Mouse (Mus musculus) heart, postnatal 14 days (tissue): ENCODE results near the gene Nusap1. TPM values are rescaled to one million over a fixed set of nuclear protein-coding genes. Genes with fewer than 3 reads are reported as not detected.

ENCODE experiments used
- total RNA-seq, 2 experiments: library from RNA; stranded (reverse); gene quantifications; 2 replicates each; pipeline ENCODE4 v1.2.3; 2021

Gene Nusap1
- total RNA-seq, 2 experiments from 2014 or later = 3.6 to 6.4 TPM

Other genes with a start within 250 kb of the Nusap1 start
- gene Ino80, start 140.6 kb upstream of the Nusap1 start, total RNA-seq = 10 to 100 TPM; 11.8 TPM
- under 1 TPM; 0.07 to 0.10 TPM for gene Exd1, start 70.7 kb upstream of the Nusap1 start, total RNA-seq
- gene Chp1, start 70.6 kb upstream of the Nusap1 start, total RNA-seq = 10 to 100 TPM; 90.3 to 91.6 TPM
- gene Oip5, start 171 bp downstream of the Nusap1 start, total RNA-seq = 1 to 10 TPM in 1 of 2 experiments, under 1 TPM in 1; 0.74 to 1.6 TPM
- 10 to 100 TPM; 59.2 to 64.1 TPM for gene Ndufaf1, start 44.5 kb downstream of the Nusap1 start, total RNA-seq
- gene Rtf1, start 56.8 kb downstream of the Nusap1 start, total RNA-seq = 10 to 100 TPM; 22.6 to 23.5 TPM
- gene Itpka, start 124.0 kb downstream of the Nusap1 start, total RNA-seq = 1 to 10 TPM in 1 of 2 experiments, under 1 TPM in 1; 0.41 to 1.1 TPM
- not detected for gene Ltk, start 142.1 kb downstream of the Nusap1 start, total RNA-seq
- 10 to 100 TPM; 13.2 to 13.3 TPM for gene Rpap1, start 169.2 kb downstream of the Nusap1 start, total RNA-seq
- 1 to 10 TPM; 2.1 to 4.5 TPM for gene Tyro3, start 179.4 kb downstream of the Nusap1 start, total RNA-seq